Mouse (Mus musculus): ENCODE data around the gene Phldb1.

DNA sequence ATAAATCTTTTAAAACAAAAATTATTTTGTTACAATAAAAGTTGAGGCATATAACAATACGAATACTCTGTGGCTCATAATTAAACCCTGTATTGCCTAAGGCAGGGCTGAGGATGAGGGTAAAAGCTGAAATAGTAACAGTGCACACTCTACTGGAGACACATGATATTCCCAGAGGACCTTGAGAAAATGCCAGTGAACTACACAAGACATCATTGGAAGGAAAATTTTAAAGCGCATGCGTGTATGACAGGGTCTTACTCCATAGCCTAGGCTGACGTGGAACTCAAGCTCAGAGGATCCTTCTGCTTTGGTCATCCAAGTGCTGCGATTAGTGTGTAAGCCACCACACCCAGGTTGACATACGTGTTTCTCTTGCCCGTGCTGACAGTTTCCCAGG lies 13.5 kb upstream of the Phldb1 start:
- TF ChIP-seq CTCF (IDR thresholded peaks at IDR 0.05; ENCODE audit: extremely low read depth, insufficient read depth, insufficient read length, insufficient replicate concordance) (no peak), POLR2A (IDR thresholded peaks at IDR 0.05; ENCODE audit: low read depth, low read length) (no peak)
